Mouse (Mus musculus) liver, embryonic 18 days (tissue): ENCODE results near the gene Scamp1. TPM values are rescaled to one million over a fixed set of nuclear protein-coding genes. Genes with fewer than 3 reads are reported as not detected.

Experiments
- polyA plus RNA-seq: library from polyadenylated mRNA; depleted of rRNA; stranded (reverse); fragments of >200 nt; gene quantifications from 2 replicates; pipeline ENCODE4 v1.2.3, GENCODE M21; 2012; rRNA removed

Scamp1 gene
- polyA plus RNA-seq = 8.2 and 8.8 TPM in 2 replicates

DNA sequence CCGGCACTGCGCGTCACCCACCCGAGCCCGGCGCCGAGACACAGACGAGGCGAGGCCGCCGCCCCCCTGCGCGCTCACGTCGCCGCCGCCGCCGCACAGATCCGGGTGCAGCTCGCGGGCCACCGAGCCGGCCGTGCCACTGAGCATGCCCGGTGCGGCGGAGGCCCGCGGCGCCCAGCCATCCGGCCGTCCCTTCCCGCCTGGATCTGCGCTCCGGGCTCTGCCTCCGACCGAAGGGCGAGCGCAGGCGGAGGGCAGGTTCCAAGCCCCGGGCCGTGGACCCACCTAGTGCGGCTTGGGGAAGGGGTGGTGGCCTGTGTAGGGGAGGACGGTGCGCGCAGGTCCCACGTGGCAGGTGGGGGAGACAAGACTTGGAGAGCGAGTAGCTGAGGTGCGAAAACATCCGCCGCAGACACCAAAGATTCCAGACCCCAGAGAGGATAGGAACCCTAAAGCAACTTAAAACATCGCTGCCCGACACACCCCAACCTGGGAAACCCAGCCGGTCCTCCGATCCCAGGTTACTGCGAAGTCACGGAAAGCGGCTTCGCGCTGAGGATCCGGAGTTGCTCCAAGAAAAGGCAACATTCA is at the start of gene Scamp1:
TSS of gene Scamp1 (minus strand) at position 577 of the 591 bp plus-strand sequence.

Other genes starting within 250 kb of the Scamp1 start
- gene Lhfpl2, start 228.1 kb downstream of the Scamp1 start, polyA plus RNA-seq = 3.7 and 4.0 TPM in 2 replicates
- gene Ap3b1, start 73.1 kb upstream of the Scamp1 start, polyA plus RNA-seq = 18.1 and 19.8 TPM in 2 replicates